Mouse (Mus musculus): ENCODE results near the gene Gmfg. TPM values are rescaled to one million over a fixed set of nuclear protein-coding genes. Genes with fewer than 3 reads are reported as not detected.

Gmfg gene
- polyA plus RNA-seq, 1 experiment from 2014 or later, result 6.7 TPM

Other genes starting within 250 kb of the Gmfg start
- gene Eid2, start 169.6 kb upstream of the Gmfg start, polyA plus RNA-seq (2016; fragmentation: Nextera tagmentation; extraction: Ambion mirVana), result 2.1 TPM in 2 replicates
- 11.8 and 14.3 TPM in 2 replicates for gene Eid2b, start 159.7 kb upstream of the Gmfg start, polyA plus RNA-seq (2016; fragmentation: Nextera tagmentation; extraction: Ambion mirVana)
- 0.58 and 0.80 TPM in 2 replicates for gene Selenov, start 146.3 kb upstream of the Gmfg start, polyA plus RNA-seq (2016; fragmentation: Nextera tagmentation; extraction: Ambion mirVana)
- gene Dll3, start 135.2 kb upstream of the Gmfg start, polyA plus RNA-seq (2016; fragmentation: Nextera tagmentation; extraction: Ambion mirVana), result 50.2 and 88.5 TPM in 2 replicates
- 252 and 255 TPM in 2 replicates for gene Timm50, start 125.4 kb upstream of the Gmfg start, polyA plus RNA-seq (2016; fragmentation: Nextera tagmentation; extraction: Ambion mirVana)
- gene Supt5, start 98.7 kb upstream of the Gmfg start, polyA plus RNA-seq (2016; fragmentation: Nextera tagmentation; extraction: Ambion mirVana), result 107 and 118 TPM in 2 replicates
- 777 and 925 TPM in 2 replicates for gene Rps16, start 86.8 kb upstream of the Gmfg start, polyA plus RNA-seq (2016; fragmentation: Nextera tagmentation; extraction: Ambion mirVana)
- gene Plekhg2, start 64.8 kb upstream of the Gmfg start, polyA plus RNA-seq (2016; fragmentation: Nextera tagmentation; extraction: Ambion mirVana), result 82.4 and 93.0 TPM in 2 replicates
- 5.3 and 5.8 TPM in 2 replicates for gene Zfp36, start 57.2 kb upstream of the Gmfg start, polyA plus RNA-seq (2016; fragmentation: Nextera tagmentation; extraction: Ambion mirVana)
- gene Med29, start 44.7 kb upstream of the Gmfg start, polyA plus RNA-seq (2016; fragmentation: Nextera tagmentation; extraction: Ambion mirVana), result 62.9 and 65.0 TPM in 2 replicates
- gene Paf1, start 44.5 kb upstream of the Gmfg start, polyA plus RNA-seq (2016; fragmentation: Nextera tagmentation; extraction: Ambion mirVana), result 83.2 and 85.4 TPM in 2 replicates
- gene Lrfn1, start 14.5 kb downstream of the Gmfg start, polyA plus RNA-seq (2016; fragmentation: Nextera tagmentation; extraction: Ambion mirVana), result 4.4 and 5.2 TPM in 2 replicates
- gene Ifnl2, start 73.0 kb downstream of the Gmfg start, polyA plus RNA-seq (2016; fragmentation: Nextera tagmentation; extraction: Ambion mirVana), result not detected in 2 replicates
- not detected in 2 replicates for gene Ifnl3, start 85.4 kb downstream of the Gmfg start, polyA plus RNA-seq (2016; fragmentation: Nextera tagmentation; extraction: Ambion mirVana)
- gene Sycn, start 103.4 kb downstream of the Gmfg start, polyA plus RNA-seq (2016; fragmentation: Nextera tagmentation; extraction: Ambion mirVana), result not detected in 2 replicates
- 0.10 TPM in 1 of 2 replicates, not detected in the other for gene Nccrp1, start 109.8 kb downstream of the Gmfg start, polyA plus RNA-seq (2016; fragmentation: Nextera tagmentation; extraction: Ambion mirVana)
- 34.0 and 44.0 TPM in 2 replicates for gene Samd4b, start 160.7 kb downstream of the Gmfg start, polyA plus RNA-seq (2016; fragmentation: Nextera tagmentation; extraction: Ambion mirVana)
- gene Pak4, start 160.7 kb downstream of the Gmfg start, polyA plus RNA-seq (2016; fragmentation: Nextera tagmentation; extraction: Ambion mirVana), result 51.8 and 66.0 TPM in 2 replicates
- not detected in 2 replicates for gene Acp7, start 193.9 kb downstream of the Gmfg start, polyA plus RNA-seq (2016; fragmentation: Nextera tagmentation; extraction: Ambion mirVana)